Mouse (Mus musculus): Measurements from ENCODE around the gene 1700006A11Rik. TPM values are rescaled to one million over a fixed set of nuclear protein-coding genes. Genes with fewer than 3 reads are reported as not detected.
"Not testable (repeated sequence)": the region's sequence is repeated elsewhere in the genome, so short reads cannot be mapped to it uniquely, and the experiment has no call there.

The 1700006A11Rik gene
- total RNA-seq (2021): not detected
- long read RNA-seq, experiment 1: 0 reads
- long read RNA-seq, experiment 2: 0 reads

DNA sequence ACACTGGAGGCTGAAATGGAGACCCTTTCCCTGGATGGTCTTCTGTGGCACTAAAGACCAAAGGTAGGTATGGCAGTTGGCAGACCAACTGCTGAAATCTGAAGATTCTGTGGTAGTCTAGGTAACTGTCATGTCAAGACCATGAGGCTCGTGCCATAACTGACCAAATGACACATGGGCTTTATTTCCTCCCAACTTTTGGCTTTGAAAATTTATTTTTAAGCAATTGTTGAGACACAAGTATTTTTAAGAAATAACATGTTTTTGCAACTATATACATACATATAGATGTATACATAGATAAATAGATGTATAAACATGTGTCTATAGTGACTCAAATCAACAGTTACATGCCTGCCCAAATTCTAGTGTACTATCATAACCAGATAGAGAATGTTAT lies at the start of gene 1700006A11Rik:
Gene 1700006A11Rik (minus strand): TSS at position 101 of the 400 bp plus-strand sequence.
- no peak for DNase-seq

DNA sequence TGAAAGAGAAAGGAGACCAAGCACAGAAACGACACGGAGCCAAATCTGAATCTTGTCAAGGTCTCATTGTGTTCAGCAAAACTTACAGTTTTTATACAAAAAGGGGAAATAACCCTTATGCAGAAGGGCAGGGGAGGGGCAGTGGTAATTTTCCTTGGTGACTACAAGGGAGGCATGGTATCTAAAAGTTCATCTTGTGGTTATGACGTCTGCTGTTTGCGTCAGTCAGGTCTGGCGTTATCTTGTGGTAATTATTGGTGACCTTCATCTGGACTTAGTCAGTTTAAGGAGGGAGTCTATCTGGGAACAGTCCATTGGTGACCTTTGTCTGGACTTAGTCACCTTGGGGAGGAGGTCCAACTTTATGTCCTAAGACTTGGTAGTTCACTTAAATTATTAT lies 48.5 kb upstream of the 1700006A11Rik start:
- not testable (repeated sequence) for DNase-seq

DNA sequence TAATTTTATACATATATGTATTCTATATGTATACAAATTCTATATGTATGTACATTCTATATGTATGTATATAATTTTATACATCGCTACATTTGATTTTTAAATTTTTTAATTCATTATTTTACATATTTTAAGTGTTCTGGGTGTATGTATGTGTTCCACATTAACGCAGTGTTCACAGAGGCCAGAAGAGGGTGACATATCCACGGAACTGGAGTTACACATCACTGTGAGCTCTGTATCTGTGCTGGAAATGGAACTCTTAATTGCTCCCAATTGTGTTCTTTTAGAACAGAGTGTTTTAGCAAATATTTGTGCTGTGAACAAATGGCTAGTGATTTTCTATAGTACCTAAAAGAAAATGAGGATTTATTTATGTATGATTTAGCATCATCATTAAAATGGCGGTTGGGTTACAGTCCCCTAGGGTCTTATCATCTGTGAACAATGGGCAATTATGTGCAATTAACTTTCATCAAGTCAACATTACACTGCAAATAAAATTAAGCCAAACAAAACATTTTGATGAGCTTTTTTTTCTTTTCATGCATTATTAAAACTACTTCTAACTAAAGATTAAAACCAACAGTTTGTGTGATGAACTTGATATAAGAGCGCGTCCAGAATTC lies 40.4 kb upstream of the 1700006A11Rik start:
- DNase-seq: no peak

DNA sequence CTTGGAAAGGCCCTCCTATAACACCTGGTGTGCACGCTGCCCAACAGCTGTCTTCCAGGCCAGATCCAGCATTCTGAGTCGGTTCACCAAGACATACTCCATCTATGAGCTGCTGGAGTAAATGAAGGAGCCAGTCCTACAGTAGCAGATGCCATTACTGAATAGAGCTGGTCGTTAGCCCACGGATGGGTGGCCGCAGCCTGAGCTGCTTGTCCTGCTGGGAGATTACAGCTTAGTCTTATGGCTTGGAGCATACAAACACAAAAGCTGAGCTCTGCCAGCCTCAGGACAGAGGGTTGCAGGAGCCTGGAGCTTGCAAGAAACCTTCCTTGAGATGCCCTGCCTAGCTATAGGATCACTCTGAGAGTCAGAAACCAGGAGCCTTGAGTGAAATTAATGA lies 33.6 kb downstream of the 1700006A11Rik start:
- no peak for DNase-seq

DNA sequence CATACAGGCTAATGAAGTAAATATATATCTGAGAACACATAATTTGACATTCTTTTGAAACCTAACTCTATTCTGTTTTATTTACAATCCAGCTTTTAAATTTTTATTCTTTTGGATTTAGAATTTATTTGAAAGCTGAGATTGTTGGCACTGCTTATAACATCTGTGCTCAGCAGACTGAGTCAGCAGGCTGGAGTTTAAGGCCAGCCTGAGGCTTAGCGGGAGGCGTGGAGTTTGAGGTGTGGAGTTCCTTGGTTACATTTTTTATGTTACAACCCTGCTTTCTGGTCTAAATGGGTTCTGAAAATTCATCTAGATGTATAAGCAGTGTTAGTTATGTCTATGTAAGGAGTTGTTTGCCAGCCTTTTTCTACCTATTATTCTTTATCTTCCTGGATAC lies 35.7 kb downstream of the 1700006A11Rik start:
- DNase-seq: no peak

DNA sequence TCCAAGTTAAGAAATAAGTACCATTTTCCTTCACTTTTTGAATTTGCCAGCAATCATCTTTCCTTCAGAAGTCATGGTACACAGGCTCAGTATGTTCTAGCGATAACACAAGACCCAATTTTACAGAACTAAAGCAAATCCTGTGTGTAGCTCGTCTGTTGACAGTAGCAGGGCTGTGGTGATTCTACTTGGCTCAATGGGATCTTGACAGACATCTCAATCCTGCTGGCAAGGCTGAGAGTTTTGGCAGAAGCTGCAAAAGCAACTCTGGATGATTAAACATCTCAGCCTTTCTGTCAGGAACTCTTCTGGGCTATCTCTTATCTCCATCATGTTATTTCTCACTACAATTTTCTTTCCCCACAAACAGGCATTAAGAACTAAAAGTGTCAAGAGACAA lies 36.2 kb downstream of the 1700006A11Rik start:
- DNase-seq: no peak

DNA sequence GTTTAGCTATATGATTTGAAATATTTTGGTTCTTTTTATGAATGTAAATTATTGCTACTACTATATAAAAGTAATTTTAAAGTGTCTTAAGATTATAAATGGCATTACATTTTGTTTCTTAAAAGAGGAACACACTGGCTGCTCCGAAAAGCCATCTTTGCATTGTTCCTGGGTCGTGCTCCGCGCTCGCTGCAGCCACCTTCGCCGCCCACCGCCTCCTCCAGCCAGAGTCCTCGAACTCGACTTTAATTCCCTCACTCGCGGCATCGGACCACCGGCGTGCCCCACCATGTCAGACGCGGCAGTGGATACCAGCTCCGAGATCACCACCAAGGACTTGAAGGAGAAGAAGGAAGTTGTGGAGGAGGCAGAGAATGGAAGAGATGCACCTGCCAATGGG lies 40.5 kb downstream of the 1700006A11Rik start:
- not testable (repeated sequence) for DNase-seq

DNA sequence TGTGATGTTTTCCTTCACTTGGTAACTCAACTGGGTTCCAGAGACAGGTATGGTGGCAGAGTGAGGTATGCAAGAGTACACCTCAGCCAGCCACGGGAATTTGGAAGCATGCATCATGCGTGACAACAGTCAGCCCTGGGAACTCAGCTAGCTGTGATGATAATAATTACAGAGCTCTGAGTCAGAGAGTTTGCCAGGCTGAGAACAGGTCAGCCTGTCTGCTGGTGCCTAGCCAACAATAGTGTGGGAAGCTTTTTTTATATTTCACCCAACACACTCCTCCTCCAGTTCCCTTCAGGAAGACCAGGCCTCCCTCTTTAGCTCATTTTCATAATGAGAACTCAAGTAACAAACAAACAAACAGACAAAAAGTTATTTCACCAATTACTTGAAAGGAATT lies 53.8 kb downstream of the 1700006A11Rik start:
- DNase-seq: no peak

DNA sequence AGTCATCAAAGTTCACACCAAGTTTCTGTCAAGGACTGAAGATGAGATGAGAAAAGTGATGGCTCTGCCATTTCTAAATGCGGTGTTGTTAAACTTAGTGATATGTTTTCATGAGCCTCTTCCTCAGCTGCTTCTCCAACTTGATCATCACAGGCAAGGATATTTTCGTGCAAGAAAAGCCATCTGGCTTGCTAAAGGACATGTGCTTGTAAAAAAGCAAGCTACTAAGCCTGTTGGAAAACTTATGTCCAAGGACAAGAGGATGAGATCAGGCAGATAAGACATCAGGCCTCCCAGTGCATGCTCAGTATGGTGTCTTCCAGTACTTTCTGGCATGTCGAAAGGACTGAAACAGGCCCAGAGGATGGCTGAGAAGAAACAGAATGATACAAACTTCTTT lies 68.3 kb downstream of the 1700006A11Rik start:
- no peak for DNase-seq

Other genes starting within 250 kb of the 1700006A11Rik start
- under 1 TPM; 0.45 to 0.93 TPM for gene Tram1l1, start 105.2 kb downstream of the 1700006A11Rik start, total RNA-seq (2021)
- not detected for gene 1700003H04Rik, start 155.1 kb upstream of the 1700006A11Rik start, total RNA-seq (2021)

Measured in gastrocnemius, postnatal 10 days (tissue).